Mouse (Mus musculus): ENCODE results near the gene Frmd4a.
A peak's percentile ranks its signal among the peaks of the same experiment; 100 is the strongest.
"Not testable (repeated sequence)": the region's sequence is repeated elsewhere in the genome, so short reads cannot be mapped to it uniquely, and the experiment has no call there.

Frmd4a gene

DNA sequence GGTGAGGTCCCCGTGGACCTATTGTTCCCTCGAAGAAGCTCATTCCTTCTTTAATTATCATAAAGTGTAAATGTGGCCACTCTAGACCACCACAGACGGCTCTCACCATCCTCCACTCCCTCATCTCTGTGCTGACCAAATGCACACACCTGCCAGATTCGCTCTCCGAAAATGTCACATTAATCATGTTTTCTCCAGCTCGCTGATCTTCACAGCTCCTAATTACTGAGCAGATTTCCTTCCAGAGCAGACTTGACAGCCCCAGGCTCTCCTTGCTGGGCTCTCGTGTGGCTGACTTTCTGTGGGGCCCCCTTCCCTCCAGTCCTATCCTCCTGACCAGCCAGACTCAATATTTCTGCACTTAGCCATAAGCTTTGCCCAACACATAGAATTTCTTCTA lies 191.7 kb downstream of the Frmd4a start:
- no peak for DNase-seq (ENCODE audit: low spot score)

DNA sequence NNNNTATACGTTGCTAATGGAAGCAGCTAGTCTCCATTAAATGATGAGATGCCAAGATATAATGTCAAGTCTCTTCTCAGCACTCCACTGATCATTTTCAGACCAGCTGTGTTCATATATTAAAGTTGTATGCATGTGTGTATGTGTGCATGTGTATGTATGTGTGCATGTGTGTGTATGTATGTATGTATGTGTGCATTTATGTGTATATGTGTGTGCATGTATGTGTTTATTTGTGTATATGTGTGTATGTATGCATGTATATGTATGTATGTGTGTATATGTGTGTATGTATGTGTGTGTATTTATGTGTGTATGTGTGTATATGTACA lies 204.9 kb downstream of the Frmd4a start:
- no peak for DNase-seq (ENCODE audit: low spot score)

DNA sequence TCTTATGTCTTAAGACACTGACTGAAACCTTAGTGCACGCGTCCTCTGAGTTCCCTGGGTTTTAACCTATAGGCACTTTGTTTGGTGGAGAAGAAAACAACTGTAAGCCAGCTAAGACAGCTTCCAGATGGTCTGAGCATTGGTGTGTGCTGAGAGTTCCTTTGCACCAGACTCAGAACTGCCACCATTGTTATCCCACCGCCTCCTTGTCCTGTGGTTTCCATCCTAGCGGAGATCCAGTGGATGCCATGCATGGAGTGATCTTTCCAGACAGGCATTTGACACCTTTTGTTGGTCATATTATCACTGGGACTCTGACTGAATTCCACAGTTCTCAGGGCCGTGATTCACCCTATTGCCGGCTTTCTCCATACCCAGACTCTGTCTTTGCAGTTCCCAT lies 205.8 kb downstream of the Frmd4a start:
- DNase-seq (ENCODE audit: low spot score): no peak

GRCm38 (mm10) chr2:4226941-4227558 lies 209.5 kb downstream of the Frmd4a start:
- no peak for DNase-seq (ENCODE audit: low spot score)

DNA sequence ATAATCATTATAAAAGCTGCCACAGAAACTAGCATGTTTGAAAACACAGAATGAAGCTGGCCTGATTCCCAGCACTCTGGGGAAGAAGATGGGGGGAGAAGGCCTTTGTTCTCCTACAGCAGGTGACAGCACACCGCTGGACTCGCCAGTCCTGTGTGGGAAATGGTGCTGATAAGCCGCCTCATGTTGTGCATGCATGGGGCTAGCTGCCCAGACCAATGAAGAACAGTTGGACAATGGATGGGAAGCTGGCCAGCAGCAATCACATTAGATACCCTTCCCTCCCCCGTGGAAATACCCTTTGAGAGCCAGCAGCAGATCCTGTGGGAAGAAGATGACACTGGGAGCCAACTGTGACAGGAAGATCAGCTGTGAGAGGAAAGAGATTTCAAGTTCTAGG lies 210.0 kb downstream of the Frmd4a start:
- DNase-seq (ENCODE audit: low spot score): peak; percentile 7

- DNase-seq (ENCODE audit: low spot score): no peak
Observed at GRCm38 (mm10) chr2:4228510-4228909, 211.0 kb downstream of the Frmd4a start.

DNA sequence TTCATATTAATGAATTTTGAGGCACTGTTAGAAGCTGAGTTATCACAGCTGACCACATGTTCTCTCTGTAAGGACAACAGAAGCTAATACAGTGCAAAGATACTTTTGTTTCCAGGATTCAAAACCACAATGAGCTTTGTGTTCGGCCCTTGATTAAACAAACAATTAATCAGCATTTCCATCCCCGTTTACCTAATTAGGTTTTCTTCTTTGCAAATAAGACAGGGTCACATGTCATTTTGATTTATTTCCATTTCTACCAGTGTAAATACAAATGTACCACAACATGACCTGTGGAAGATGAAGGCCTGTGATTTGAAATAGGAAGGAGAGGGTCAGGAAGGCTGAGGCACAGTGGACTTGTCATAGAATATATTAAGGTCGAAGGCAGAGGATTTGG lies 214.8 kb downstream of the Frmd4a start:
- no peak for DNase-seq (ENCODE audit: low spot score)

GRCm38 (mm10) chr2:4232761-4233322 lies 215.3 kb downstream of the Frmd4a start:
- peak; percentile 17 for DNase-seq (ENCODE audit: low spot score)

DNA sequence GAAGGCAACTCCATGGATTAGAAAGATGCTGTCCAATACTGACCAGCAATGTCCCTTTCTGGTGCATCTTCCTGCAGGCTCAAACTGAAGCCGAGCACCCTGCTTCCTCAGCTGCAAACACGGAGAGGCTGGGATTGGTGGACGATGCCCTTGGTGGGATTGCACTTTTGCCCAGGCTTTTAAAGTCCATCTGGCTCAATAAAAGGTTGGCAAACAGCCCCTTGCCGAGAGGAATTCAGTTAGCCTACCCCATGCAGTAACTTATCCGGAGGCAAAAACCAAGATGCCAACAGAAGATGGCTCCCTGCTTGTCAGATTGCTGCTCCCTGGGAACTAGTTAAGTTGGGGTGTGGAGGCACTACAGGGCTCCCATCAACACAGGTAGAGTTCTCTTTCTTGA lies 220.2 kb downstream of the Frmd4a start:
- DNase-seq (ENCODE audit: low spot score): no peak

DNA sequence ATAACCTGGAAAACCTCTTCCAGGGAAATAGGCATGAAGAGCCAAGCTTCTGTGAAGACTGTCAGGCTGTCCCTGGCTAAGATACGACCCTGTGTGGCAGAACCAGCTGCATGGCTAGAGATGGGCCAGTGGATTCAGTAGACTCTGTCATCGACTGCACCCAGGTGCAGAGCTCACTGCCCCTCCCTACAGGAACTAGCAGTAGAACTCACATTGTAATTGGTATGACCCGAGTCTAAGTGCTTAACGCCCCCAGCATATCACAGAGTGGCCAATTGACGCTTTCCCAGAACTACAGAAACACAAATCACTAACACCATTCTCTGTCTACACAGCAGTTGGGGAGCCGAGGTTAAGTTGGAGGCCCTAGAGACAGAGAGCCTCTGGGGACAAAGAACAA lies 232.2 kb downstream of the Frmd4a start:
- no peak for DNase-seq (ENCODE audit: low spot score)

GRCm38 (mm10) chr2:4252541-4253291 lies 235.2 kb downstream of the Frmd4a start:
- DNase-seq (ENCODE audit: low spot score): no peak

GRCm38 (mm10) chr2:4253348-4253747 lies 235.8 kb downstream of the Frmd4a start:
- no peak for DNase-seq (ENCODE audit: low spot score)

- no peak for DNase-seq (ENCODE audit: low spot score)
Observed at GRCm38 (mm10) chr2:4254083-4254482, 236.6 kb downstream of the Frmd4a start.

DNA sequence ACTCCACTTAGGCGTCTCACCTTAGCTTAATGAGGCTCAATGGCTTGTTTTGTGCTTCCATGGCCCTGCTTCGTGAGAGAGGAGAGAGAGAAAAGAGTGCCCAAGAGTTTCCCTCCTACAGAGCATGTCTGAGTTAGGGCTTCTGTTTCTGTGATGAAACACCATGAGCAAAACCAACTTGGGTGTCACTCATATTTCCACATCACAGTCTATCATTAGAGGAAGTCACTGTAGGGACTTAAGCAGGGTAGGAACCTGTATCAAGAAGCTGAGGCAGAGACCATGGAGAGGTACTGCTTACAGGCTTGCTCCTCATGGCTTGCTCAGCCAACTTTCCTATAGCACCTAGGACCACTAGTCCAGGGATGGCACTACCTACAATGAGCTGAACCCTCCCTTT lies 238.7 kb downstream of the Frmd4a start:
- no peak for DNase-seq (ENCODE audit: low spot score)

GRCm38 (mm10) chr2:4257604-4258003 lies 240.1 kb downstream of the Frmd4a start:
- no peak for DNase-seq (ENCODE audit: low spot score)

DNA sequence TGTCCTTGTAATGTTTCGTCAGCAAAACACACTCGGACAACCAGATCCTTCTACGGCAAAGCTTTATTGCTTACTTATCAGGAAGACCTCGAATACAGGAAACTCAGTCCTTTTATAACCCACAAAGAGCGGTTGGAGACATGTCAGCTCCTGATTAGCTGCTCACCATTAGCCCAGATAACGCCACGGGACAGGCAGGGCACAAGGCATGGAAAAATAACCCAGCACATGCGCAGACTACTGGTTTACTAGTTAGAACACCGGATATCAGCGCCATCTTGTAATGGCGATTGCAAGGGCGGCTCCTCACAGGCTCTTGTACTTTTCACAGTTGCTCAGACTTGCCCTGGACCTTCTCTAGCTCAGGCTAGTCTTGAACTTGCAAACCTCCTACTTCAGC lies 241.3 kb downstream of the Frmd4a start:
- not testable (repeated sequence) for DNase-seq (ENCODE audit: low spot score)

DNA sequence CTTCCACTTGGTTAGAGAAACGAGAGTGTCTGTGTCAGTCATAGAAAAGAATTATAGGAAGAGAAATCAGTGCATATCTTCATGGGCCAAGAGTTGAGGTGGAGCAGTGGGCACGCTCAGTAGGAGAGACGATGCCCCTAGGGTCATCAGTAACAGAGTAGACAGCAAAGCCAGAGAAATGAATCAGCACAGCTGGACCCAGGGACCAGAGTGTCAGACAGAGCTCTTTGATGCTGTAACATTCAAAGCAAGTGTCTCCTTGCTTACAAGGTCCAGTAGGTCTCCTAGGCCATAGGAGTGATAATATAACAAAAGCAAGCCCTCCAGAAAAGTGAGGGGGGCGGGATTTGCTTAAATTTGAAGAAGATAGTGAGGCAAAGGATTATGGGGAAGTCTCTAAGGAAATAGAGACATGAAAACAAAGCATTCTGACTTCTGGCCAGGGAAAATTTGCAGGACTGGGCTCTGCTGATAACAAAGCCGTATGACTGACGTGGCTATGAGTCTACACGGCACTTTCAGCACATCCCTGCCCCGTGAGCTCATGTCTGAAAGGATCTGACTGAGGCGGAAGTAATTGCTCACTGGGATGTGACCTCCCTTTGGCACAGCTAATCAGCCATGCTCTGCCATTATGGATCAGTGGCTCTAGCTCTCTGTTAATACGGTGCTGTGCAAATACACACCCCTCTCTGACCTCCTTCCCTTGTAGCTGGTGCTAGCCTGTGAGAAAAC lies 243.0 kb downstream of the Frmd4a start:
- DNase-seq (ENCODE audit: low spot score): no peak

GRCm38 (mm10) chr2:4262667-4263066 lies 245.2 kb downstream of the Frmd4a start:
- no peak for DNase-seq (ENCODE audit: low spot score)

- DNase-seq (ENCODE audit: low spot score): no peak
Observed at GRCm38 (mm10) chr2:4267377-4267776, 249.9 kb downstream of the Frmd4a start.

- DNase-seq (ENCODE audit: low spot score): no peak
Observed at GRCm38 (mm10) chr2:4282777-4283176, 265.3 kb downstream of the Frmd4a start.

DNA sequence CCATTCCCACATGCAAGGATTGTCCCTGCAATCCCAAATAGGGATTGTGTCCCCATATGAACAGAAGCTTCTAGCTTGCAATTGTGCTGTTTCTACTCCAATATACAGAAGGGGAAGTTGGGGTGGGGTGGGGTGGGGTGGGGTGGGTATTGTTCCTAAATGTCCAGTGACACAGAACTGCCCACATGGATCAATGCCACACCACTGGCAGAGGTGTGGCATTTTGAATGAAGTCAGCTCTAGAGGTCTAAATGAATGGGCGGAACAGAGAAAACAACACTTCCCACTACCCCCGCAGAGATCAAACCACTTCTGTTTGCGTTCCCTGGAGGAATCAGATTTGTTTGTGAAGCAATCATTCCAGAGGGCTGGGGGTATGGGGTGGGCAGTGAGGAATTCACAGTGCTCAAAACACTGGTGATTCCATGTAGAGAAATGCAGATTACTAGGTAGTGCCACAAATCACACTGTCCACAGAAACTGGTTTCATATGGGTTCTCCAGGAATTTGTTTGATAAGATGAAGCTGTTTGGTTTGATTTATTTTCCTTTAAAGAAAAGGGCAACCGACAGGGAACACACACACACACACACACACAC lies 268.3 kb downstream of the Frmd4a start:
- DNase-seq (ENCODE audit: low spot score): no peak

- DNase-seq (ENCODE audit: low spot score): peak; percentile 12
Observed at GRCm38 (mm10) chr2:4286390-4286901, 268.9 kb downstream of the Frmd4a start.

Data from MN1 (cell line).